Mouse (Mus musculus) neural tube, embryonic 13.5 days (tissue): Measurements from ENCODE around the gene Kdm1b. TPM values are rescaled to one million over a fixed set of nuclear protein-coding genes. Genes with fewer than 3 reads are reported as not detected.
A peak's percentile ranks its signal among the peaks of the same experiment; 100 is the strongest.

Experiments used
- ATAC-seq: fragments of 200-750 bp; cut with Nextera tagmentation; 2 replicates; pipeline ENCODE4 v1.8.0; 2017; ENCODE audit warnings: low read depth, mild to moderate bottlenecking, moderate TSS enrichment, moderate library complexity
- H3K27ac ChIP-seq: fragments of 300-500 bp; sonication (generic); replicated peaks from 2 replicates; pipeline ENCODE4 v1.5.1; 2015; ENCODE audit warnings: moderate library complexity, mild to moderate bottlenecking, inconsistent platforms
- H3K27me3 ChIP-seq: fragments of 300-500 bp; sonication (generic); 2 replicates; pipeline ENCODE4 v1.6.1; 2015; ENCODE audit warnings: mild to moderate bottlenecking, inconsistent platforms
- H3K36me3 ChIP-seq: fragments of 300-500 bp; sonication (generic); 2 replicates; pipeline ENCODE4 v1.6.1; 2015; ENCODE audit warnings: mild to moderate bottlenecking, inconsistent platforms
- H3K4me1 ChIP-seq: fragments of 300-500 bp; sonication (generic); replicated peaks from 2 replicates; pipeline ENCODE4 v1.6.1; 2015; ENCODE audit warnings: inconsistent platforms
- H3K4me2 ChIP-seq: fragments of 300-500 bp; sonication (generic); 2 replicates; pipeline ENCODE4 v1.6.1; 2015; ENCODE audit warnings: inconsistent platforms, mild to moderate bottlenecking, moderate library complexity
- H3K4me3 ChIP-seq: fragments of 300-500 bp; sonication (generic); 2 replicates; pipeline ENCODE4 v1.5.1; 2015; ENCODE audit warnings: mild to moderate bottlenecking, inconsistent platforms
- H3K9ac ChIP-seq: fragments of 300-500 bp; sonication (generic); 2 replicates; pipeline ENCODE4 v1.6.1; 2015; ENCODE audit warnings: moderate library complexity, mild to moderate bottlenecking, inconsistent platforms
- H3K9me3 ChIP-seq: fragments of 300-500 bp; sonication (generic); 2 replicates; pipeline ENCODE4 v1.6.1; 2016; ENCODE audit warnings: inconsistent platforms
- WGBS: fragments of 180-500 bp; shearing (Covaris S2); methylation state at CpG from one replicate; pipeline ENCODE4 v1.1.7; 2015; 5-methylcytosine and 5-hydroxymethylcytosine counted together
- polyA plus RNA-seq: library from polyadenylated mRNA; unstranded; fragments of >200 nt; fragmentation: Nextera tagmentation; extraction: Ambion mirVana; gene quantifications from 2 replicates; pipeline ENCODE4 v1.2.1, GENCODE M21; 2015

Kdm1b gene
- 15.3 and 17.1 TPM in 2 replicates for polyA plus RNA-seq

GRCm38 (mm10) chr13:47043030-47043680 lies at the start of gene Kdm1b:
Kdm1b (plus strand) TSS chr13:47043499.
- WGBS = under 1% methylated on average over 46 of the region's 48 CpGs
- Histone ChIP-seq H3K27me3 (no peaks in the 10 kb centered on the region), H3K9ac (peak within 1 kb of the TSS; percentile 84), H3K36me3 (peaks cover 3% of the 10 kb centered on the region; the same call in 1 of the 2 replicates), H3K4me3 (peak within 1 kb of the TSS; percentile 64), H3K4me1 (peaks cover 27% of the 10 kb centered on the region), H3K27ac (peak within 1 kb of the TSS; percentile 75), H3K9me3 (no peaks in the 10 kb centered on the region), H3K4me2 (peak within 1 kb of the TSS; percentile 99)
- ATAC-seq = peak; percentile 95

GRCm38 (mm10) chr13:46997355-46997754 lies 45.9 kb upstream of the Kdm1b start:
- Histone ChIP-seq H3K4me3 (no peak overlapping the region), H3K27ac (no peak overlapping the region), H3K9ac (no peak overlapping the region), H3K36me3 (no peaks in the 10 kb centered on the region), H3K27me3 (no peaks in the 10 kb centered on the region), H3K4me2 (no peak overlapping the region), H3K9me3 (no peaks in the 10 kb centered on the region), H3K4me1 (no peaks in the 10 kb centered on the region)
- ATAC-seq = no peak
- WGBS = 80% methylated on average over 4 of the region's 4 CpGs

- ATAC-seq = no peak
- Histone ChIP-seq H3K9me3 (no peaks in the 10 kb centered on the region), H3K4me2 (no peak overlapping the region), H3K9ac (no peak overlapping the region), H3K27me3 (no peaks in the 10 kb centered on the region), H3K4me1 (no peaks in the 10 kb centered on the region), H3K4me3 (no peak overlapping the region), H3K27ac (no peak overlapping the region), H3K36me3 (no peaks in the 10 kb centered on the region)
- 67% methylated on average over 5 of the region's 5 CpGs for WGBS
Measured at GRCm38 (mm10) chr13:46999498-46999897, 43.8 kb upstream of the Kdm1b start.

- no peak for ATAC-seq
- 93% methylated on average over 4 of the region's 4 CpGs for WGBS
- H3K9me3 ChIP-seq = no peaks in the 10 kb centered on the region
- H3K4me3 ChIP-seq = no peak overlapping the region
- H3K36me3 ChIP-seq = no peaks in the 10 kb centered on the region
- H3K4me2 ChIP-seq = no peak overlapping the region
- no peaks in the 10 kb centered on the region for H3K4me1 ChIP-seq
- H3K9ac ChIP-seq = no peak overlapping the region
- no peak overlapping the region for H3K27ac ChIP-seq
- no peaks in the 10 kb centered on the region for H3K27me3 ChIP-seq
Measured at GRCm38 (mm10) chr13:47001590-47001989, 41.7 kb upstream of the Kdm1b start.

- H3K9ac ChIP-seq = peak overlapping the region; percentile 70; the same call in 1 of the 2 replicates
Measured at GRCm38 (mm10) chr13:47013740-47014139, 29.6 kb upstream of the Kdm1b start.

GRCm38 (mm10) chr13:47014334-47015194 lies 28.7 kb upstream of the Kdm1b start, which contains the start of gene Nhlrc1:
Nhlrc1 (minus strand) TSS chr13:47014850.
- Histone ChIP-seq H3K27ac (no peak within 1 kb of the TSS), H3K36me3 (0 out of 2 replicates have a peak, but pooled peaks cover 11% of the 10 kb centered on the region), H3K4me2 (peak within 1 kb of the TSS; percentile 96), H3K9me3 (peaks cover 30% of the 10 kb centered on the region), H3K9ac (peak within 1 kb of the TSS; percentile 70), H3K27me3 (peaks cover 11% of the 10 kb centered on the region; the same call in 1 of the 2 replicates), H3K4me1 (peaks cover 14% of the 10 kb centered on the region), H3K4me3 (peak within 1 kb of the TSS; percentile 60)
- WGBS = 3% methylated on average over 65 of the region's 73 CpGs
- ATAC-seq = peak; percentile 87

More at GRCm38 (mm10) chr13:47013740-47014139, 29.6 kb upstream of the Kdm1b start:
- Histone ChIP-seq H3K9me3 (peaks cover 35% of the 10 kb centered on the region), H3K27me3 (peaks cover 11% of the 10 kb centered on the region; the same call in 1 of the 2 replicates), H3K36me3 (0 out of 2 replicates have a peak, but pooled peaks cover 12% of the 10 kb centered on the region), H3K27ac (no peak overlapping the region), H3K4me2 (peak overlapping the region; percentile 96), H3K4me3 (peak overlapping the region; percentile 60), H3K4me1 (peaks cover 14% of the 10 kb centered on the region)
- peak; percentile 9; the same call in 1 of the 2 replicates for ATAC-seq
- 68% methylated on average over 10 of the region's 10 CpGs for WGBS

GRCm38 (mm10) chr13:47015195-47015501 lies 28.2 kb upstream of the Kdm1b start:
- H3K4me1 ChIP-seq = peaks cover 14% of the 10 kb centered on the region
- 0 out of 2 replicates have a peak, but pooled peaks cover 7% of the 10 kb centered on the region for H3K36me3 ChIP-seq

GRCm38 (mm10) chr13:47017259-47017658 lies 26.0 kb upstream of the Kdm1b start:
- Histone ChIP-seq H3K27me3 (peaks cover 11% of the 10 kb centered on the region; the same call in 1 of the 2 replicates), H3K4me3 (no peak overlapping the region), H3K4me2 (no peak overlapping the region), H3K36me3 (0 out of 2 replicates have a peak, but pooled peaks cover 4% of the 10 kb centered on the region), H3K9ac (no peak overlapping the region), H3K4me1 (peaks cover 19% of the 10 kb centered on the region), H3K27ac (no peak overlapping the region), H3K9me3 (0 out of 2 replicates have a peak, but pooled peaks cover 4% of the 10 kb centered on the region)
- WGBS = 45% methylated on average over 5 of the region's 5 CpGs
- ATAC-seq = no peak

More at GRCm38 (mm10) chr13:47015195-47015501, 28.2 kb upstream of the Kdm1b start:
- Histone ChIP-seq H3K9me3 (peaks cover 24% of the 10 kb centered on the region), H3K4me2 (peak overlapping the region; percentile 96), H3K4me3 (peak overlapping the region; percentile 60), H3K27ac (no peak overlapping the region), H3K27me3 (peaks cover 11% of the 10 kb centered on the region; the same call in 1 of the 2 replicates), H3K9ac (peak overlapping the region; percentile 70)
- 77% methylated on average over 5 of the region's 5 CpGs for WGBS
- no peak for ATAC-seq

GRCm38 (mm10) chr13:47019774-47020173 lies 23.5 kb upstream of the Kdm1b start:
- H3K9ac ChIP-seq = no peak overlapping the region
- 85% methylated on average over 7 of the region's 7 CpGs for WGBS
- H3K36me3 ChIP-seq = peaks cover 8% of the 10 kb centered on the region; the same call in 1 of the 2 replicates
- peaks cover 8% of the 10 kb centered on the region; the same call in 1 of the 2 replicates for H3K4me1 ChIP-seq
- H3K27me3 ChIP-seq = 0 out of 2 replicates have a peak, but pooled peaks cover 5% of the 10 kb centered on the region
- ATAC-seq = no peak
- H3K4me3 ChIP-seq = no peak overlapping the region
- H3K9me3 ChIP-seq = no peaks in the 10 kb centered on the region
- no peak overlapping the region for H3K27ac ChIP-seq
- H3K4me2 ChIP-seq = no peak overlapping the region

GRCm38 (mm10) chr13:47020798-47021197 lies 22.5 kb upstream of the Kdm1b start:
- WGBS = 62% methylated on average over 7 of the region's 7 CpGs
- no peak for ATAC-seq

GRCm38 (mm10) chr13:47030376-47031107 lies 12.8 kb upstream of the Kdm1b start:
- peaks cover 24% of the 10 kb centered on the region for H3K36me3 ChIP-seq
- H3K4me3 ChIP-seq = no peak overlapping the region
- no peaks in the 10 kb centered on the region for H3K4me1 ChIP-seq
- WGBS = 88% methylated on average over 17 of the region's 17 CpGs
- no peak for ATAC-seq
- H3K9ac ChIP-seq = no peak overlapping the region
- no peaks in the 10 kb centered on the region for H3K9me3 ChIP-seq
- no peak overlapping the region for H3K27ac ChIP-seq
- no peak overlapping the region for H3K4me2 ChIP-seq
- H3K27me3 ChIP-seq = no peaks in the 10 kb centered on the region

More at GRCm38 (mm10) chr13:47020798-47021197, 22.5 kb upstream of the Kdm1b start:
- Histone ChIP-seq H3K36me3 (peaks cover 17% of the 10 kb centered on the region; the same call in 1 of the 2 replicates), H3K27me3 (0 out of 2 replicates have a peak, but pooled peaks cover 2% of the 10 kb centered on the region), H3K4me3 (no peak overlapping the region), H3K4me1 (0 out of 2 replicates have a peak, but pooled peaks cover 5% of the 10 kb centered on the region), H3K4me2 (no peak overlapping the region), H3K9ac (no peak overlapping the region), H3K27ac (no peak overlapping the region), H3K9me3 (no peaks in the 10 kb centered on the region)
